Mouse (Mus musculus): Measurements from ENCODE around the gene Olfr209.
"Not testable (repeated sequence)": the region's sequence is repeated elsewhere in the genome, so short reads cannot be mapped to it uniquely, and the experiment has no call there.

Gene Olfr209

GRCm38 (mm10) chr16:59363893-59364292 is at the start of gene Olfr209:
Gene Olfr209, minus strand, starts transcription at chr16:59363993.
- DNase-seq (ENCODE audit: low read depth, low spot score), result no peak

DNA sequence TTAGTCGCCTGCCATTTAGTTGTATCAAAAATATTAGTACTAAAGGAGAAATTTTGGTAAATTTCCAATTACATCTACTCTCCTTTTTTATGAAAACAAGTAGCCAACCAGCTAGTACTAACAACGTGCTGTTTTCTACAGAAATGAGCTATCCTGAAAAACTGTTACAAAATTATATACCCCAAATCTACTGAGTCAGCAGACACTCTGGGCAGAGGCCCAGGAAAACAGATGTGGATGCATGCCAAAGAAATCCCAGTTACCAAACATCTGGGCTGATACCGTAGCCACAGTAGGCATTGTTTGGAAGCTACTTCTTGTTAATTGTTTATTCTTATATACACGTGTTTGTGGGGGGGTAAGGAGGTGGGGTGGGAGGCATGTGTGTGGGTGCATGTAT is 49.7 kb upstream of the Olfr209 start:
- no peak for DNase-seq (ENCODE audit: low read depth, low spot score)

- no peak for DNase-seq (ENCODE audit: low read depth, low spot score)
These were observed 46.0 kb upstream of the Olfr209 start for GRCm38 (mm10) chr16:59409800-59410199.

DNA sequence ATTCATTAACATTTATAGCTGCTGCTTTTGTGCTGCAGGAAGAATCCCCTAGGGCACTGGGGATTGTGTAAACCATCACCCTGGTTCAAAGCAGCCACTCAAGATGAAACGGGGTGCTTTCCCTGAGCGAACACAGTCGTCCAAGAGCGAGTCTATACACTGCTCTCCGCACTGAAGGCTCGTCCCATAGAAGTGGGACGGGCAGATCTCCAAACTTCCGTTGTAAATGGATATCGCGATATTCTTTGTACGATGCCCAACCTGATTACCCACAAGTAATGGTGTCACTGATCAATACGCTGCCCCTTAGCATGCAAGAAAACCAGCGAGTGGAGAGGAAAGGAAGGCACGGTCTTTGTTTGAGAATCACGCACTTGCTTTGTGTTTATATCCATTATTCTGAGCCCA is 45.6 kb upstream of the Olfr209 start:
- DNase-seq (ENCODE audit: low read depth, low spot score), result no peak

GRCm38 (mm10) chr16:59407032-59407431 is 43.2 kb upstream of the Olfr209 start, which contains the start of gene Gabrr3:
Gene Gabrr3, plus strand, starts transcription at chr16:59407332.
- DNase-seq (ENCODE audit: low read depth, low spot score), result no peak

GRCm38 (mm10) chr16:59404798-59405197 is 41.0 kb upstream of the Olfr209 start:
- DNase-seq (ENCODE audit: low read depth, low spot score), result no peak

GRCm38 (mm10) chr16:59403684-59404083 is 39.9 kb upstream of the Olfr209 start:
- DNase-seq (ENCODE audit: low read depth, low spot score), result peak; percentile 42

- DNase-seq (ENCODE audit: low read depth, low spot score), result no peak
These were observed 38.2 kb upstream of the Olfr209 start for GRCm38 (mm10) chr16:59401985-59402384.

DNA sequence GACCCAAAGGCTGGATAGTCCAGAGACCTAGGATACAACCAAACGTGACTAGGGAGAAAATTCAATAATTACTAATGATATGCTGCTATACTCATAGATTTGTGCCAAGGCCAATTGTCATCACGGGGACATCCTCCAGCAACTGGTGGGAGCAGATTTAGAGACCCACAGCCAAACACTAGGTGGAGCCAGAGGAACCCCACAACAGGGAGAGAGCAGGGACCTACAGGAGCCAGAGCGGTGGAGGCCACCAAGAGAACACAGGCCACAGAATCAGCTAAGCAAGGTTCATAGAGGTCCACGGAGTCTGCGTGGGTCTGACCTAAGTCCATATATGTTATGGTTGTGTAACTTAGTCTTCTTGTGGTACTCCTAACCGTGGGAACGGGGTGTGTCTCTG is 37.3 kb upstream of the Olfr209 start:
- peak; percentile 16 for DNase-seq (ENCODE audit: low read depth, low spot score)

DNA sequence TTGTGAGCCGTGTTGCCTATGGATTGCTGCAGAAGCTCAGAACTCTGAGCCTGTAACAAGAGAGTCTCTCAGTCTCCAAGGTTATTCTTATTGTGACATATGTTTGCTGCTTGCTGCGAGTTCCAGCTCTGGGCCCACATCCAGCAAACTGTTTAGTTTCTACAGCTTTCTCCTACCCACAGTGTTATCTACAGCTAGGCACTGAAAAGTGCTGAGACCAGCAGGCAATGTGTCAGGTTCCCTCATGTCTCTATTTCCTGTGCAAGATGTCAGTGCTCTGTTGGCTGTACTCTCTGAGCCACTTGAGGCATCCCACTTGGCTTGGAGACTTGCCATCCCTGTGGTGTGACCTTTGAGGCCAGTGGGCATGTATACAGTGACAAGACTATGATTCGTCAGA is 29.5 kb upstream of the Olfr209 start:
- DNase-seq (ENCODE audit: low read depth, low spot score), result no peak

DNA sequence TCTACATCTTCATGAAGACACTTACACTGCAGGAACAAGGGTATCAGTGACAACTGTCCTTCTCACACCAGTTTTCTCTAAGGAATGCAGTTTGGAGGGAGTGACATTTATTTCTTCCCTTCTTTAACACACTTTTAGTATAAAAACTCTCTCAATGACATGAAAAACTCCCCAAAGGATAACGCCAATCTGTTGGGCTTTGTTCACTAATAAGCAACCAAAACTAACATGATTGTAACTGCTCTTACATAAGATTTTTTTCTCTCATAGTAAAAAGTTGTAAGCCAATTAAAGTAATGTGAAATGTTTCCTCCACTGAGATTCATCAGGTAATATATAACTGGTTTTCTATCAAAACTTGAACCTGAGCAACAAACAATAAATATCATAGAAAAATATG is 14.6 kb downstream of the Olfr209 start, which contains the start of gene Olfr206:
Gene Olfr206, minus strand, starts transcription at position 101 of the 400 bp plus-strand sequence.
- DNase-seq (ENCODE audit: low read depth, low spot score), result no peak

DNA sequence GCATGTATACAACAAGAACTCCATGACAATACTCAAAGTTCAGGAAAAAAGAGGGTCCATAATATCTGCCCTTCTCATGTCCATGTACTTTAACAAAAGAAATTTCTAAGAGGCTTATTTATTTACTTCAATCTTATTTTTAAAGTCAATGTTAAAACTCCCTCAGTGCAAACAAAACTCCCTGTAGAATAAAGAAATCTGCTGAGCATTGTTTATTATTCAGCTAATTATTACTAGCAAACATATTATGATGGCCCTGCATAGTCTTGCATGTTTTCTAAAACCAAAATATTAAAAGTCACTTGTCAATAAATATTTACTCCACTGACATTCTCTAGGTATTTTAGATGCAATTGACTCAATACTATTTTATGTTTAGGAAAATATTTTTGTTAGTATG is 32.8 kb downstream of the Olfr209 start, which contains the start of gene Olfr205:
Gene Olfr205, minus strand, starts transcription at position 101 of the 400 bp plus-strand sequence.
- no peak for DNase-seq (ENCODE audit: low read depth, low spot score)

GRCm38 (mm10) chr16:59323262-59323661 is 40.5 kb downstream of the Olfr209 start:
- DNase-seq (ENCODE audit: low read depth, low spot score), result not testable (repeated sequence)

GRCm38 (mm10) chr16:59318148-59318547 is 45.6 kb downstream of the Olfr209 start, which contains the start of gene Olfr204:
Gene Olfr204, minus strand, starts transcription at chr16:59318248.
- DNase-seq (ENCODE audit: low read depth, low spot score), result no peak
